Mouse (Mus musculus): ENCODE results near the gene Maf. TPM values are rescaled to one million over a fixed set of nuclear protein-coding genes. Genes with fewer than 3 reads are reported as not detected.

Gene Maf
- polyA plus RNA-seq, 1 experiment from 2014 or later, result 12.1 TPM

DNA sequence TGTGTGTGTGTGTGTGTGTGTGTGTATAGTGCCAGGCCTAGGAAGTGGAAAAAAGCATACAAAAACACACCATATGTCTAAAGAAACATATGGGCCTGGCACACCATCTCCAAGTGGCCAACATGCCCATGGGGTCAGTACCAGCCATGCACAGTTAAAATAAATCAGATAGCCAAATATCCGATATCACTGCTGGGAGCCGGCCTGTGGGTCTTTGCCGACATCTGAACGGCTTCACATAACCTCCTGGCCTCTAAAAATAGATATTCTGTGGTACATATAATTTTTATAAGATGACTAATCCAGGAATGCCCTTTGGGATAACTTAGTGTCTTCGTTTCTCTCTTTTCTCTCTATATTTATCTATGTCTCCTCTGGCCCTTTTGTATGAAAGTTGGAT is 65.7 kb downstream of the Maf start:
- no peak for ATAC-seq (ENCODE audit: insufficient number of reproducible peaks, insufficient read depth, low FRiP score, low read depth)
- 91% methylated on average over 5 of the region's 5 CpGs for WGBS
- Histone ChIP-seq H3K27me3 (ENCODE audit: control insufficient read depth, insufficient read depth, low read length) (no peaks in the 10 kb centered on the region), H3K4me1 (ENCODE audit: control insufficient read depth, insufficient read depth, low read length) (no peaks in the 10 kb centered on the region), H3K4me3 (ENCODE audit: low read depth, low read length) (no peak overlapping the region), H3K9ac (replicated peaks; ENCODE audit: low read depth, low read length) (no peak overlapping the region), H3K4me2 (replicated peaks; ENCODE audit: low read depth, low read length) (no peak overlapping the region), H3K27ac (ENCODE audit: low read length) (no peak overlapping the region), H3K36me3 (ENCODE audit: control insufficient read depth, insufficient read depth, low read length) (no peaks in the 10 kb centered on the region), H3K9me3 (ENCODE audit: control insufficient read depth, low read depth, low read length) (no peaks in the 10 kb centered on the region)

DNA sequence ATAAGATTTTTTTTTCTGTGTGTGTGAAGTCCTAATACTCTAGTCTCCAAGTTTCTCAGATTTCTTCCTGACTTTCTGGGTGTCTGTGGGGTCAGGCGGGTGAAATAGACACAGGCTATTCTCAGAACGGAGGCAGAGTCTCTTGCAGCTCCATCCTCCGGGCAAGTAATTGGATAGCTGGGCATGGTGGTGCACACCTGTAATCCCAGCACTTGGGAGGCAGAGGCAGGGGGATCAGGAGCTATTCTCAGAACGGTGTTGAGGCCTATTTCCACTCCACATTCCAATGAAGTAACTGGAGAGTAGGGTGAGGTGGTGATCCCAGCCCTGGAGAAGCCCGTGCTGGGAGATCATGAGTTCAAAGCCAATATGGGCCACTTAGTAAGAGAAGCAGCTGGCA is 67.6 kb downstream of the Maf start:
- ATAC-seq (ENCODE audit: insufficient number of reproducible peaks, insufficient read depth, low FRiP score, low read depth), result no peak
- Histone ChIP-seq H3K36me3 (ENCODE audit: control insufficient read depth, insufficient read depth, low read length) (no peaks in the 10 kb centered on the region), H3K9me3 (ENCODE audit: control insufficient read depth, low read depth, low read length) (no peaks in the 10 kb centered on the region), H3K27me3 (ENCODE audit: control insufficient read depth, insufficient read depth, low read length) (no peaks in the 10 kb centered on the region), H3K4me2 (replicated peaks; ENCODE audit: low read depth, low read length) (no peak overlapping the region), H3K9ac (replicated peaks; ENCODE audit: low read depth, low read length) (no peak overlapping the region), H3K4me1 (ENCODE audit: control insufficient read depth, insufficient read depth, low read length) (no peaks in the 10 kb centered on the region), H3K27ac (ENCODE audit: low read length) (no peak overlapping the region), H3K4me3 (ENCODE audit: low read depth, low read length) (no peak overlapping the region)
- 68% methylated on average over 5 of the region's 5 CpGs for WGBS

DNA sequence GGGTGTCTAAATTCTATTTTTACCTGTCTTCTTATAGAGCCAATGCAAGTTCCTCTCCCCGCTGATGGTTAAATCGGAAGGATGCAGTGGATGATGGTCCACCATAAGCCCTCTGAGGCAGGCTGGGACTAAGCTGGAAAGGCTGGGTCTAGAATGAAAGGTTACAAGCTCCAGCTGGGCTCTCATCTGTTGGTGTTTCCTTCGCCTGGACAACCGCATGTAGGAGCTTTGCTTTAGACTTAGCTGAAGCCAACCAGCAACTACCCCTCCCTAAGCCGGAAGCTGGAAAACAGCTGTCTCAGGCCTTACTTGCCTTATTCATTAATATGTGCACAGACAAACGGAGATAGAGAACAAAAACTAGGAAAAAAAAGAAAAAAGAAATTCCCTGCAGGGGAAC is 70.8 kb downstream of the Maf start:
- H3K9ac ChIP-seq (replicated peaks; ENCODE audit: low read depth, low read length), result no peak overlapping the region
- WGBS, result 53% methylated on average over 6 of the region's 6 CpGs
- H3K4me3 ChIP-seq (ENCODE audit: low read depth, low read length), result no peak overlapping the region
- no peaks in the 10 kb centered on the region for H3K36me3 ChIP-seq (ENCODE audit: control insufficient read depth, insufficient read depth, low read length)
- H3K4me1 ChIP-seq (ENCODE audit: control insufficient read depth, insufficient read depth, low read length), result no peaks in the 10 kb centered on the region
- no peaks in the 10 kb centered on the region for H3K9me3 ChIP-seq (ENCODE audit: control insufficient read depth, low read depth, low read length)
- no peak overlapping the region for H3K27ac ChIP-seq (ENCODE audit: low read length)
- ATAC-seq (ENCODE audit: insufficient number of reproducible peaks, insufficient read depth, low FRiP score, low read depth), result no peak
- no peak overlapping the region for H3K4me2 ChIP-seq (replicated peaks; ENCODE audit: low read depth, low read length)
- H3K27me3 ChIP-seq (ENCODE audit: control insufficient read depth, insufficient read depth, low read length), result no peaks in the 10 kb centered on the region
